Mouse (Mus musculus): ENCODE measurements at regions not wholly inside any gene's neighbourhood (a gene's known extent, or its start where the extent isn't known, plus 50 kb on each side); places are given as distances from the start of the nearest gene placed in this dataset.

GRCm38 (mm10) chr5:74830646-74831045, 127.9 kb upstream of the Lnx1 start:
- TF ChIP-seq MAFK (IDR thresholded peaks at IDR 0.05; ENCODE audit: insufficient read depth, low read depth, low read length) (no peak), ZC3H11A (IDR thresholded peaks at IDR 0.05; ENCODE audit: borderline replicate concordance, low read depth, low read length) (no peak), CHD2 (IDR thresholded peaks at IDR 0.05; ENCODE audit: low read depth, low read length) (no peak), HCFC1 (IDR thresholded peaks at IDR 0.05; ENCODE audit: borderline replicate concordance, insufficient read depth, low read length) (no peak)
